Mouse (Mus musculus) frontal cortex, postnatal 14 days (tissue): ENCODE data around the gene Tespa1.
"Not testable (repeated sequence)": the region's sequence is repeated elsewhere in the genome, so short reads cannot be mapped to it uniquely, and the experiment has no call there.

Experiments used
- DNase-seq, 2 experiments: peaks; one replicate each; pipeline ENCODE4 v3.0.0; 2022; ENCODE audit warnings: low spot score in 2 of 2

Tespa1 gene

DNA sequence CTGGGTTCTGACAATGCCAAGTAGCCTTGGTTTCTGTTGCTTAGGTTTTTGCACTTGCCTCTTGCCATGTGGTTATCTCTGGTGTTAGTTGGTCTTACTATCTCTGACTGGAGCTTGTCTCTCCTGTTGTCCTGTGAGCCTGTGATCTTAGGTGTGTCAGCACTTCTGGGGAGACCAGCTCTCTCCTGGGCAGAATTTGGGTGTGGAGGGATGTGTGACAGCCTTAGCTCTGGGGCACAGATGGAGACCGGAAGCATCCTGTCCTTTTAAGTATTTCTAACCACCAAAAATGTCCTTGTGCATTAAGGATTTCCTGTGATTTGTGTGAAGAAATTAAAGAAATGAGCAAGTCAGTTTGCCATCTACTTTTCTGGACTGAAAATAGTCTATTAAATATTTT, 21.4 kb downstream of the Tespa1 start:
- no peak for DNase-seq

DNA sequence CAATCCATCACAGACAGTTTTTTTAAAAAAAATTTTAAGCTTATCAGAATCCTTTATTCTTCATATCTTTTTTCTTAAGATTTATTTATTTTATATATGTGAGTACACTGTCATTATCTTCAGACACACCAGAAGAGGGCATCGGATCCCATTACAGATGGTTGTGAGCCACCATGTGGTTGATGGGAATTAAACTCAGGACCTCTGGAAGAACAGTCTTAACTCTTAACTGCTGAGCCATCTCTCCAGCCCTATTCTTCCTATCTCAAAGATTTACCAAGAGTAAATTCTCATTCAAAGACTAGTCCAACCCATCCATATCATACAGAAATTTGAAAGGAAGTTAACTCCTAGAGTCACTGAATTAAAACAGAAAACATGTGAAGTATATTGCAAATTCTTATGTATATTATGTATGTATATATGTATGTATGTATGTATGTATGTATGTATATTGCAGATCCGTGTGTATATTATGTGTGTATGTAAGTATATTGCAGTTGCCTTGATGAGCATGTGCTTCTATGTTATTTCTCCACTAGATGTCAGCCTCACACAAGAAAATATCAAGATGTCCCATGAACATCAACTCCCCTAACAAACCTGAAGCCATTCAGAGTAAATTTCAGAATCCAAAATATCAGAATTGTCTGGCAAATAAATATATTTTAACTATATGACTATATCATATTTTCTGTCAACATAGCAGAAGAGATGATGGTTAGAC, 40.9 kb downstream of the Tespa1 start:
- DNase-seq, result no peak

DNA sequence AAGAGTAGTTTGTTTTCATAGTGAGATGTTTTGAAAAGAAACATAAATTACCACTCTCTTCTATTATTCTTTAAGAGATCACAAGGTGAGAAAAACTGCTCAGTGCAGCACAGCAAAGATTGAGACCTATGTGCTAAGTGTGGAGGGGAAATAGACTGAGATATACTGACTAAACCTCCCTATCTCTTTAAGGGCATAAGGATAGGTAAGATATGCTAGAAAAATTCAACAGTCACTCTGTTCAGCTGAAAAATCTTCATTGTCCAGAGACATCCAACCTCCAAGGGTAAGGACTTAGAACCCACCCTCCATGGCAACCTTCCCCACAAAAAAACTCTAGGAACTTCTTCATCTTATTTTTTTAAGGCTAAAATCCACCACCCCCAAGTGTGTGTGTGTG, 42.1 kb downstream of the Tespa1 start:
- DNase-seq, result no peak

DNA sequence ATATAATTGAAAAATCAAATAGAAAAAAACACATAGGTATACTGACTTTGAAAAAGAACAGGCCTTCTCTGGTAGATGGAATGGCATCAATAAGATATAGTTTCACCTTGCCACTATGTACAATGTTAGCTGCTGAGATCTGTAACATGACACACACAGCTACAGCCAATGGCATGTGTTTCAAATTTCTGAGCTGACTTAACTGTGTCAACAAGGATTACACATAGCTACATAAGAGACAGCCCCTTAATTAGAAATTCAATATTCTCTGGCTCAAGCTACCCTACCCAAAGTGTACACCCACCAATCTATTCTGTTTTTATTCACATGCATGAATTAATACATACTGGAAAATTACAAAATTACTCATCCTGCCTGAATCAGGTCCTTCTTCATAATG, 45.7 kb downstream of the Tespa1 start:
- DNase-seq, result no peak

DNA sequence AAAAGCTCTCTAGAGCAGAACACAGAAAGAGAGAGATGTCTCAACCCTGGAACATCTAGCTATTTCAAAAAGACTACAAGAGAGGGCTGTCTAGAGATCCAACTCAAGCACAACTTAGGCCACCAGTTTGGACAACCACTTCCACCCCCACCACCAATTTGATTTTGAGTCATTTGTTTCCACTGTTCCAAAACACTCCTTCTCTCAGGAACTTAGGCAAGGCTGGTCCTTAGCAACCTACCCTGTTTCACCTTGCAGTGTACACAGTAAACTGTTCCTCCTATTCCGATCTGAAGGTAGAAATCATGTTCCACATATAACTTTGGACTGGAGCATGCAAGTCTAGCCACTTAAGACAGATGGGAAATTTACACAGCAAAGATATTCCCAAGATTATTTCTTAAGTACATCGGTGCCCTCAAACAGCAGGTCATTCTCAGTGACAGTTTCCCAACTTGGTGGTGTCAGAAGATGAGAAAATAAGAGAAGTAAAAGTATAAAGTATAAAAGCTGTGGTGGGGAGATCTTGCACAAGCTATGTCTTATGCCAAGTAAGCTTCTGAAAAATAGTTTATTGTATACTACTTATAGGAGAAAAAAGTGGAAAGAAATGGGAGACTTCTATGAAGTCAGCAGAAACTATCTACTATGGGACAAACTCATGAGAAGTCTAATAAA, 47.5 kb downstream of the Tespa1 start:
- DNase-seq, result no peak

DNA sequence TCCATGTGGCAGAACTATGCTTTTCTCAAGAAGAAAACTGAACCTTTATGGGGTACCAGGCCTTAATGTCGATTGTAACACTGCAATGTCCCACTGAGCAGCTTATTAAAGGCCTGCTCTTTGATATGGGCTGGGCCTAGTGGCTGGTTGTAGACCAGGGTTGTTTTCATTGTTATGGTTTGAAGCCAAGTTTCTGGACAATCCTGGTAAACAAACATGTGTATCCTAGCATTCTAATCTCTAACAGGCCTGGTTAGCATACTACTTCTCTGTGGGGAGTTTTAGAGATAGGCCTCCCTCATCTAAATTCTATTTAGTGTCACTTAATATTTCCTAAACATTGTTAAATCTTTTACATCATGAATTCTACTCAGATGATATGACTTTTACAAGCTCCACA, 49.0 kb downstream of the Tespa1 start:
- no peak for DNase-seq

DNA sequence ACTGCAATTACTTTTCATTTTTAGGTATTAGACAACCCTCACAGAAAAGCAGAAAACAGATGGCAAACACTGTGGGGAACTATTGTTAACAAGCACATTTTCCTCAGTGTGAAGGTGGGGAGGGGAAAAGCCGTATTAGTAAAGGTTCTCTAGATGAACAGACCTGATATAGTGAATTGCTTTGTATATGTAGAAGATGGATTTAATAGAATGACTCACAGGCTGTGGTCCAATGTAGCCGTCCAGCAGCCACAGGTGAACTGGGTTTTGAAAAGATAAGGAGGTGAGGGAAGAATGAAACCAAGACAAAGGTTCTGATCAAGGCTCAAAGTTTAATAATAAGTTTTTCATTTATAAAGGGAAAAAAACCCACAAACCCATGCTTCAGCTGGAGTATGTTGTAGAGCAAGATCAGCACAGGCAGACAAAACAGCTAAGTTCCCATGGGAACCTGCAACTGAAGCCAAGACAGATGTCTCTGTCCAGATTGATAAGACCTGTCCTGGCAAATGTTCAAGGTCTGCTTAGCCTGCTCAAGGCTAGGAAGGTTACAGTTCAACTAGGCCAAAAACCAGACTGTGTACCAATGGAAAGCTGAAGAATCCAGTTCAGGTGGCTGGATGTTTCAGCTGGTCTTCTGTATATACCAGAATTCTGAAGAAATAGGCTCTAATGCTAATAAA, 50.0 kb downstream of the Tespa1 start:
- no peak for DNase-seq

DNA sequence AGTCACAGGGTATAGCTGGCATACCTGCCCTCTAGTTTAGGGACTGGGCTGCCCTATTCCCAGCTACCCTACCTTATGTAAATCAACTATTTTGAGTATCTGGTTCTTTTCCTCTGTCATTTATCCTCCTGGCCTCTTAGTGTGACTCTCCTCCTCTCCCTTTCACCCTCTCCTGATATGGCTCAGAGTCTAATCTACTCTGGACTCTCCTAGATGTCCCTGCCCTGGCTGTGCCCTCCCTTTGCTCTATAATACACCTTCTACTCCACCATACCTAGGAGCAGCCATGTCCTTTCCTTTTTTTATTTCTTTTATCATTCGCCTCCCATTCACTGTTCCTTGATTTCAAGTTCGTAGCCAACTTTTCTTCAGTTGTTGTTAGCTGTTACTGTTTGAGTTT, 52.5 kb downstream of the Tespa1 start:
- no peak for DNase-seq

DNA sequence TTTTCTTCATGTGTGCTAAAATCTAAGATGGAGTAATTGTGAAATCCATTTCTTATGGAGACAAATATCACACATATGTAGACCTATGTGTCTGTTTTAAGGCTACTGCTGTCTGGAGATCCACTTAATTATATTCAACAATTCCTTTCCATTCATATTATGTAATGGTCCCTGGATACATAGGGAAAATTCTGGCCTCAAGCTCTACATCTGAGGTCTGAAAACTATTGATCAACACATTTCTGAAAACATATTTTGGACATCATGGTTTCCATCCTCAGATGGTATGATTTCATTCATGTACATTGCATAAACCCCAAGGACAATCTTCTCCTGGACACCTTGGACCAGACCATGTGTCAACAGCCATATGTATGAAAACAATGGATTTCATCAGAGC, 71.6 kb downstream of the Tespa1 start, which contains the start of gene Vmn2r84:
Gene Vmn2r84, minus strand, starts transcription at position 101 of the 400 bp plus-strand sequence.
- DNase-seq, result no peak

DNA sequence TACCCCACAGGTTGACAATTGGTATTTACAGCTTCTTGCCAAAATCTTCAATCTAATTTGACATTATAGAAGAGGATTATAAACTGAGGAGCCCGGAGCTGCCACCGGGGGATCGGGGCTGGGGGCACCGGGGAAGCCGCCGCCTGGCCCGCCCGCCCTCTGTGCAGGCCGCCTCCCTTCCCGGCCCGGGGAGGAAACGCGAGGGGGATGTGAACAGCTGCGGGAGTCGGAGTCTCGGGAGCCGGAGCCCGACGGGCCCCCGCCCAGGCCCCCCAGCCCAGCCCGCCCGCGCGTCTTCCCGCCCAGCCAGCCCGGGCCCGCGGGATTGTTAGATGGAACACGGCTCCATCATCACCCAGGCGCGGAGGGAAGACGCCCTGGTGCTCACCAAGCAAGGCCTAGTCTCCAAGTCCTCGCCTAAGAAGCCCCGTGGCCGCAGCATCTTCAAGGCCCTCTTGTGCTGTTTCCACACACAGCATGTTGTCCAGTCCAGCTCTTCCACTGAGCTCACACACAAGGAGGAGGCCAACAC, 89.6 kb downstream of the Tespa1 start:
- DNase-seq, result not testable (repeated sequence)
